Mouse (Mus musculus): Measurements from ENCODE around the gene Adcy1. TPM values are rescaled to one million over a fixed set of nuclear protein-coding genes. Genes with fewer than 3 reads are reported as not detected.

The Adcy1 gene
- total RNA-seq, 1 experiment from 2014 or later, result 4.2 TPM

- DNase-seq, result no peak
Observed at GRCm38 (mm10) chr11:7069762-7070161, 6.5 kb downstream of the Adcy1 start.

DNA sequence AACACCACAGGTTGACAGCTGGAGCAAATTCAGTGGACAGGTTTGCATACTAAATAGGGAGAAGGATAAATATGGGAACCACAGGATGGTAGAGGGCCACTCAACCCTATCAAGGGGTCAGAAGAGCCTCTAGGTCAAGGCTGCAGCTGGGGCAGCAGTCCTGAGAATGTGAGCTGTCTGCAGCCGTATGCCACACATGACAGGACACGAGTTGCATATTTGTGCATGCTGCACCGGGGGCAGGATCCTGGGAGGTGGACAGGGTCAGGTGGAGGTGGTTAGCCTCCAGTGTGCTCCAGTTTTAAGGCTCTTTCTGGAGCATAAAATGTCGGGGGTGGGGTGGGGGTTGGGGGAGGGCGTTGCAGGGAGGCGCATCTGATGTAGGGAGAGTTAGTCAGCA, 8.3 kb downstream of the Adcy1 start:
- no peak for DNase-seq

DNA sequence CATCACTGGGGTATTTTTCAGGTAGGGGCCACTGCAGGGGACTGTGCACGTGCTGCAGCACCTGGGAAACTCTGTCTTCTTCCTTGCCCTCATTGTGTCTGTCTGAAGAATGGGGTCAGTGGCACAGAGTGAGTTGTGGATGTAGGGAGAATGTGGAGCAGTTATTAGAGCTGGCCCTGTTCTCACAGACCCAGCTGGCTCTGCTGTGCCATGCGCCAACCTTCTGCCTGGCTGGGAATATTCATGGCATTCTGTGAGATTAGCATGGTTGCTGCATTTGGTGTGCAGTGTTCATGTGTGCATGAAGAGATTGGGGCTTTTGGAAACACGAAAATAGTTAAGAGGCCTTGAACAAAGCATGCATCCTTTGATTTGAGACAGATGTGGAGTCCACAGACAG, 10.3 kb downstream of the Adcy1 start:
- DNase-seq, result no peak

DNA sequence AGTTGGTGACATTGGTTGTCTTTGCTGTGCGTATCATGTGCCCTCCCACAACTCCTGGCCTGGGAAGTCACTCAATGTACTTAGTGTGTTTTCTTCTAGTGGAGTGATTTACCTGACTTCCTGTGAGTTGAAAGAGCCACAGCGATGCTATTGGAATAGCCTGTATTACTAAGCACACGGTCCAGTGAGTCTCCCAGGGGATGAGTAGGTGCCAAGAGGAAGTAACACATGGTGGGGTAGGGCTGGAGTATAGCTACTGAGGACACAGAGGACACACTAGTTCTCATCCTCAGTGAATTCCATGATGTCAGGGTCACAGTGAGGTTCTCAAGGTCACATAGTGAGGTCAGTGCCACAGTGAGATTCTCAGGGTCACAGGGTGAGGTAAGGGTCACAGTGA, 13.2 kb downstream of the Adcy1 start:
- DNase-seq, result no peak

DNA sequence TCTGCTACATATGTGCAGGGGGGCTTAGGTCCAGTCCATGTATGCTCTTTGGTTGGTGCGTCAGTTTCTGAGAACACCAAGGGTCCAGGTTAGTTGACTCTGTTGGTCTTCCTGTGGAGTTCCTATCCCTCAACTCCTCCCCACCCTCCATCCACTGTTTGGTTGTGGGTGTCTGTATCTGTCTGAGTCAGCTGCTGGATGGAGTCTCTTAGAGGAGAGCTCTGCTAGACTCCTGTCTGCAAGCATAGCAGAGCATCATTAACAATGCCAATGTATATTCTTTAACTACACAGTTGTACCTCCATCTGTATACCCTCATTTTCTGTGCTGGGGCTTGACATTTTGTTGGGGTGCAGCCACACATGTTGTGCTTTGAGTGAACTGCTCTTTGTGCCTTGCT, 18.6 kb downstream of the Adcy1 start:
- DNase-seq, result no peak

GRCm38 (mm10) chr11:7083911-7084310, 20.6 kb downstream of the Adcy1 start:
- no peak for DNase-seq

DNA sequence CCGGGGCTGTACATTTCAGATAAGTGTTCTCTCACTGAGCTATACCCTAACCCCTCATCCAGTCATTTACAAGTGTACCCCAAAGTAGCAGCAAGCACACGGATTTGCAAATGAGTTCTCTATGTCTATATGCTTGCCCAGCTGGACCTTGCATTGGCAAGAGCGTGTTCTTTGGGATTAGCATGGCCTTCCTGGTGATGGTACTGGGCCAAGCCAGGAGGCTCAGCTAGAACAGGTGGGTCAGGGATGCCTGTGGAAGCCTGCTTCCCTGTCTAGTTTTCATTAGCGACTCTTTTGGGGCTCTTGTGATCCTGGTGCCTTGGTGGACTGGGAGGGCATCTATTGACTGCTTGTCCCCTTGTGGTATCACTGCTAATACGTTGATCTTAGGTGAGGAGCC, 21.9 kb downstream of the Adcy1 start:
- no peak for DNase-seq

DNA sequence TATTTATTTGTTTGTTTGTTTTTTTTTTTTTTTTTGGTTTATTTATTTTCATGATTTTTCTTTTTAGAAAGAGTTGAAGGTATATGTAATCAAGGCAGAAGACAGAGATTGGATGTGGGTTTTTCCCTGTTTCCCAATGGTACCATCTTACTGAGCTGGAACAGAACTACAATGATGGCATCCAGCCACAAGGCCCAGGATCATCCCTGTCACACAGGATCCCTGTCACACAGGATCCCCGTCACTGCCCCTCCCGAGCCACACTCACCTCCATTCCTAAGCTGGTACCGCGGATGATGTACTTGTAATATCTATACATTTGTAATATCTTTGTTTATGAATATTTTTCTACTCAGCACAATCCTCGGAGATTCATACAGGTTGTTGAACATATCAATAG, 27.8 kb downstream of the Adcy1 start:
- DNase-seq, result no peak

GRCm38 (mm10) chr11:7094844-7095243, 31.6 kb downstream of the Adcy1 start:
- DNase-seq, result no peak

- DNase-seq, result no peak
Observed at GRCm38 (mm10) chr11:7101674-7102073, 38.4 kb downstream of the Adcy1 start.

GRCm38 (mm10) chr11:7102256-7103194, 39.2 kb downstream of the Adcy1 start:
- DNase-seq, result no peak

DNA sequence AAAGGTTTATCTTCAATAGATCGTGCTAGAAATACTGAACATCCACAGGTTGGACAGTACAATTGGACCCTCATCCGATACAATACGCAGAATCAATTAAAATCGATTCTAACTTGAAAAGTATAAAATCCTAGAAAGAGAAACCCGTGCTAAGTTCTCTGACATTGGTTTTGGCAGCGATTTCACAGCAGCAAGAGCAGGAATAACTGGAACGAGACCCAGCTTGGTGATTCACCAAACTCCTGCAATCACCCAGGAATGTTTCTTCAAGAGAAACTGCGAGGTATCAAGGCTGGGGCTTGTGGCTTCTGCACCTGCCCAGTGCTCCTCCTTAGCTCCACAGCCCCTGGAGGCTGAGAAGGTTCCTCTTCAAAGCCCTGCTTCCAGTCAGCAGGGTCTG, 42.0 kb downstream of the Adcy1 start:
- no peak for DNase-seq

DNA sequence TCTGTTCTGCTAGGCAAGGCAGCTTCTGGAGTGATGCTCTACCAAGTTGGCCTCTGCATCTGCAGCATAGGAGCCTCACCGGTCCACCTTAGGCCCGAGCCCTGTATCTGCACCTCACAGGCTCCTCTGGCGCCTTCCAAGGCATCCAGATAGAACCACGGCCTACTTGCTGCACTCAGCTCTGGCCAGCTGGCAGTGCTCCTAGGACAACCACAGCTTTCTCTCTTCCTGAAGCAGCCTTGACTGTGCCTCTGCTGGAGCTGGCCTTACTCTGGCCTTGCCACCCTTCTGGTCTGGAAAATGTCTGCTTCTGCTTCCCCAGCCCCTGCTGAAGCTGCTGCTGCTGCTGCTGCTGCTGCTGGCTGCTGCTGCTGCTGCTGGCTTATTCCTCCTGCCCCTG, 45.8 kb downstream of the Adcy1 start:
- peak; percentile 46 for DNase-seq

GRCm38 (mm10) chr11:7113046-7113445, 49.8 kb downstream of the Adcy1 start:
- no peak for DNase-seq

DNA sequence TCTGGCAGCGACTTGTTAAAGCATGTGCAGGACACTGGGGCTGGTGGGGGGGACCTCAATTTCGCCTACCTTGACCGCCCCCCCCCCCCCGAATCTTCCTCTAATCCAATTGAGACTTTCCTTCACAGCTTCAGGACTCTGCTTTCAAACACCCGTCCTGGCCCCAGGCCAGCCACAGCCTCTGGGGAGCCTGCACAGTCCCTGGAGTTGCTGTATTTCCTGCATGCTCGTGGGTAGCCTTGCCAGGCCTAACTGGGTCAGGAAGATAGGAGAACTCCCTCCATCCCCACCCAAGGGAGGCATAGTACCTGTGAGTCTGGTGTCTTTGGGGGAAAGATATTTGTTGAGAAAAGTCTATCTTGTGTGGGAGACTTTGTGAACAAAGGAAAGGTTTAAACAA, 50.4 kb downstream of the Adcy1 start:
- DNase-seq, result peak; percentile 40

GRCm38 (mm10) chr11:7114312-7114711, 51.0 kb downstream of the Adcy1 start:
- DNase-seq, result no peak

DNA sequence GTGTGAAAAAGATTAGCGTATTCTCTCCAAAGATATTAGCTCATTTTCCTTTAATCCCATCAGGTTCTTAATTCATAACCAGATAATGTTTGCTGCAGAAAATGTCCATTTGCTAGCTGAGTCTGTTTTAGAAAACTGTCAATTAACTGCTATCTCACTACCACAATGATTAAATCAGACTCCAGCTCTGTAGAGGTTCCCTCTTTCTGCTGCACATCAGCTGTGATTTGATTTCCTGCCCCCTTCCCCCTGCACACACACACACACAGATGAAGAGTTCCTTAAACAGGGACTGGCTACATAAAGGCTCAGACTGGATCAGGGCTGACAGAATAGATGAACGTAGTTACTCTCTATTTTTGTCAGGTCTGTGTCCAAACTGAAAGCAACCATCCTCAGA, 53.4 kb downstream of the Adcy1 start:
- no peak for DNase-seq

DNA sequence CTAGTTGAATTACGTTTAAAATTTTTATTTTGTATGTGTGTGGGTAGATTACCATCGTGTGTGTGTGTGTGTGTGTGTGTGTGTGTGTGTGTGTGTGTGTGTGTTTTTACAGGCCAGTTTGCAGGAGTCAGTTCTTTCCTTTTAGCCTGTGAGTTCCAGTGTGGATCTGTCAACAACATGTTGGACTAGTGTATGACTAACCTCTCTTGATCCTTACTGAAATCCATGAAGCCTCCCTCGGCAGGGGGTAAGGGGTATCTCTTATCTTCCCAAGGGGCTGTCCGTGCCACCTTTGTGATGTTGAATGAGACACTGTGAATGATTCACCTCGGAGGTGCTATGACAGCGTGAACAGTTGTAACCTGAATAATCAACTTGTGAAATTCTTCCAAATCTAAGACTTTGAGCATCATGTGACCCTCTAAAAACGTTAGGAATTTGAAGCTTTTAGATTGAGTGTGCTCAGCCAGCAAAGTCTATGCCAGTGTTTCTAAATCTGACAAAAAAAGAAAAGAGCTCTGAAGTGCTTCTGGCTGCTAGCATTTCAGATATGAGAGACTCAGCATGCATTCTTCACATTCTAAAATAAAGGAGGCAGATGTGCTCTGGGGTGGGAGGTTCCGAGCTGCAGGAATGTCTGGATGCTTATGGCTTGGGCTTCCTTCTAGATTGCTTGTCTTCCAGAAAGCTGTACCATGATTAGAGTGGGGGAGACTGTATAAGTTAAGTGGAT, 66.2 kb downstream of the Adcy1 start:
- no peak for DNase-seq

DNA sequence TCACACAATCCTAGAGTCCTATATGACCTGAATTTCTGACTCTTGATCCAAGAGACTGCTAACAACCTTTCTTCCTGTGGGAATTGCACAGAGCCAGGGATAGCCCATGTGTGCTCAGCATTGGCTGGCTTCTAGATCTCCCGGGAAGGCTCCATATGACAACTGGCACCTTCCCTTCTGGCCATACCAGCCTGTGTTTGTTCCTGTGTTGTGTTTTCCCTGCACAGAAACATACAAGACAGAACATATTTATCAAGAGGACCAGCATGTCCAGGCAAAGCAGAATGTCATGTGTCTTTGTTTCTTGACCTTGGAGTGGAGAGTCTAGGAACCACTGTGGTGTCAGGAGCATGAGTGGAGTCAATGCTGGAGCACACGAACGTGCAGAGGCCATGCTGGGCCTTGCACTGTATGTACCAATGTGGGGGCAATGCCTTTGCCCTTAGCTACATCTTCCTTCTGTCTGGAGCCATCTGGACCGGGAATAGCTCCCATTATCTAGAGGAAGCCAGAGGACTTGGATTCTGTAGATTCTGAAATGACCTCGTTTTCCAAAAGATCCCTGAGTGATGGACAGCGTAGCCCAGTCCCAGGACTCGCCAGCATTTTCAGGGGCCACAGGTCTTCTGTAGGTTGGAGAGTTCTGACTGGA, 69.6 kb downstream of the Adcy1 start:
- no peak for DNase-seq

- DNase-seq, result no peak
Observed at GRCm38 (mm10) chr11:7133736-7134135, 70.4 kb downstream of the Adcy1 start.

DNA sequence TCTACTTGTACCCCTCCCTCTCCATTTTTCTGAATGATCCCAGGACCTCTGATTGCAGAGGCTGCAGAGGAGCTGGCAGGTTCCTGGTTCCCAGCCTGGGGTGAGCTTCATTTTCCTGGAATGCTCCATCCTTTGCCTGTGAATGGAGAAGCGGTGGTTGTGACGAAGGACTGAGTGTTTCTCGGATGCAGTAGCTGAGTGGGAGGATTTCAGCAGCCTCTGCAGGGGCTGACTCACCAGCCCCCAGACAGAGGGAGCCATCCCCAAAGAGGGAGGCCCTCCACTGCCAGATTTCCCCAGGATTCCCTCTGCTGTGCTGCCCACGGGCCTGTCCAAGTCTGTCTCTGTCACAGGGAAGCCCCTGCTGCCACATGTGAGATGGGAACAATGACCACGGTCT, 71.0 kb downstream of the Adcy1 start:
- no peak for DNase-seq

GRCm38 (mm10) chr11:7135301-7135700, 72.0 kb downstream of the Adcy1 start:
- DNase-seq, result no peak

- DNase-seq, result peak; percentile 30
Observed at GRCm38 (mm10) chr11:7135763-7136162, 72.5 kb downstream of the Adcy1 start.
